Mouse (Mus musculus) CH12.LX (cell line): Measurements from ENCODE around the gene Gatd1. TPM values are rescaled to one million over a fixed set of nuclear protein-coding genes. Genes with fewer than 3 reads are reported as not detected.

Source experiments
- DNase-seq: peaks from one replicate; pipeline ENCODE4 v3.0.0-alpha.2; 2013; ENCODE audit errors: extremely low read depth
- H3K27ac ChIP-seq: 2 replicates; pipeline ENCODE4 v1.5.1; 2012; ENCODE audit warnings: low read depth, mild to moderate bottlenecking, control low read depth, moderate library complexity; ENCODE audit not compliant: insufficient read depth
- H3K27me3 ChIP-seq: replicated peaks from 2 replicates; pipeline ENCODE3; 2012; ENCODE audit warnings: inconsistent platforms
- H3K36me3 ChIP-seq, 2 experiments: replicated peaks in 1 of 2; 2 replicates each; pipeline versions ENCODE3 to v1.6.1; 2012; ENCODE audit warnings: inconsistent platforms in 1 of 2, low read length in 1 of 2, mild to moderate bottlenecking in 1 of 2, mixed read lengths in 1 of 2, moderate library complexity in 1 of 2; ENCODE audit not compliant: control insufficient read depth in 1 of 2, insufficient read depth in 1 of 2
- H3K4me1 ChIP-seq, 2 experiments: 2 replicates each; pipeline ENCODE4 v1.6.1; 2012; ENCODE audit warnings: inconsistent platforms in 1 of 2, moderate library complexity in 1 of 2; ENCODE audit not compliant: insufficient read depth in 2 of 2, control insufficient read depth in 1 of 2
- H3K4me2 ChIP-seq: 2 replicates; pipeline ENCODE4 v1.6.1; 2012; ENCODE audit warnings: low read depth, mild to moderate bottlenecking, control low read depth; ENCODE audit not compliant: poor library complexity, insufficient read depth, severe bottlenecking
- H3K4me3 ChIP-seq, 3 experiments: fragments of 150-350 bp in 1 of 3; sonication (generic) in 1 of 3; replicated peaks in 1 of 3; 2 replicates each; pipeline versions ENCODE3 to v1.5.1; 2011 to 2012; ENCODE audit warnings: low read depth in 2 of 3, low read length in 2 of 3, mild to moderate bottlenecking in 2 of 3, moderate library complexity in 2 of 3, control low read depth in 1 of 3, improper control_type of control experiment in 1 of 3, inconsistent platforms in 1 of 3, mixed read lengths in 1 of 3; ENCODE audit not compliant: poor library complexity in 1 of 3
- H3K79me2 ChIP-seq: replicated peaks from 2 replicates; pipeline ENCODE4 v1.6.1; 2012; ENCODE audit warnings: mild to moderate bottlenecking, moderate library complexity; ENCODE audit not compliant: control insufficient read depth, poor library complexity, insufficient read depth, severe bottlenecking; ENCODE audit errors: extremely low read depth
- H3K9ac ChIP-seq: 2 replicates; pipeline ENCODE4 v1.6.1; 2012; ENCODE audit warnings: low read depth, mild to moderate bottlenecking, control low read depth, moderate library complexity; ENCODE audit not compliant: insufficient read depth
- H3K9me3 ChIP-seq: replicated peaks from 2 replicates; pipeline ENCODE3; 2012; ENCODE audit warnings: low read length, inconsistent platforms, mixed read lengths
- BHLHE40 ChIP-seq: IDR thresholded peaks from 2 replicates; pipeline ENCODE4 v1.6.1; 2011; ENCODE audit warnings: mild to moderate bottlenecking, low read depth, low read length, improper control_type of control experiment
- CHD1 ChIP-seq: IDR thresholded peaks from 2 replicates; pipeline ENCODE4 v1.6.1; 2012; ENCODE audit warnings: low read depth, low read length, improper control_type of control experiment, inconsistent platforms
- E2F4 ChIP-seq: IDR thresholded peaks from 2 replicates; pipeline ENCODE4 v1.6.1; 2011; ENCODE audit warnings: low read depth, low read length, improper control_type of control experiment; ENCODE audit not compliant: insufficient replicate concordance
- ELF1 ChIP-seq: IDR thresholded peaks from 2 replicates; pipeline ENCODE4 v1.6.1; 2014; ENCODE audit warnings: low read depth, mild to moderate bottlenecking, inconsistent platforms, low read length, improper control_type of control experiment
- JUN ChIP-seq: IDR thresholded peaks from 2 replicates; pipeline ENCODE4 v1.6.1; 2011; ENCODE audit warnings: low read depth, mild to moderate bottlenecking, low read length, improper control_type of control experiment, moderate library complexity; ENCODE audit not compliant: insufficient read depth
- JUND ChIP-seq: conservative IDR thresholded peaks from 2 replicates; pipeline ENCODE4 v1.6.1; 2011; ENCODE audit warnings: low read depth, low read length, improper control_type of control experiment
- KAT2A ChIP-seq: IDR thresholded peaks from 2 replicates; pipeline ENCODE4 v1.6.1; 2012; ENCODE audit warnings: low read length, improper control_type of control experiment, inconsistent platforms; ENCODE audit not compliant: insufficient replicate concordance
- MAX ChIP-seq: IDR thresholded peaks from 2 replicates; pipeline ENCODE4 v1.6.1; 2011; ENCODE audit warnings: low read length, improper control_type of control experiment
- MAZ ChIP-seq: IDR thresholded peaks from 2 replicates; pipeline ENCODE4 v1.6.1; 2012; ENCODE audit warnings: low read depth, mild to moderate bottlenecking, inconsistent platforms, low read length, improper control_type of control experiment, moderate library complexity
- MXI1 ChIP-seq: IDR thresholded peaks from 2 replicates; pipeline ENCODE4 v1.6.1; 2011; ENCODE audit warnings: mild to moderate bottlenecking, low read depth, low read length, improper control_type of control experiment
- NELFE ChIP-seq: IDR thresholded peaks from 2 replicates; pipeline ENCODE4 v1.6.1; 2011; ENCODE audit warnings: low read depth, low read length, improper control_type of control experiment
- NRF1 ChIP-seq: IDR thresholded peaks from 2 replicates; pipeline ENCODE4 v1.6.1; 2014; ENCODE audit warnings: low read depth, mild to moderate bottlenecking, inconsistent platforms, low read length, improper control_type of control experiment, moderate library complexity
- POLR2AphosphoS2 ChIP-seq: IDR thresholded peaks from 2 replicates; pipeline ENCODE4 v1.6.1; 2011; ENCODE audit warnings: low read depth, low read length, improper control_type of control experiment
- RAD21 ChIP-seq: IDR thresholded peaks from 2 replicates; pipeline ENCODE4 v1.6.1; 2011; ENCODE audit warnings: low read depth, mild to moderate bottlenecking, low read length, improper control_type of control experiment, moderate library complexity
- SMC3 ChIP-seq: IDR thresholded peaks from 2 replicates; pipeline ENCODE4 v1.6.1; 2011; ENCODE audit warnings: low read depth, low read length, improper control_type of control experiment
- TCF12 ChIP-seq: IDR thresholded peaks from 2 replicates; pipeline ENCODE4 v1.6.1; 2014; ENCODE audit warnings: low read depth, mild to moderate bottlenecking, inconsistent platforms, low read length, improper control_type of control experiment
- UBTF ChIP-seq: IDR thresholded peaks from 2 replicates; pipeline ENCODE4 v1.6.1; 2012; ENCODE audit warnings: low read depth, mild to moderate bottlenecking, inconsistent platforms, low read length, improper control_type of control experiment, moderate library complexity
- ZC3H11A ChIP-seq: IDR thresholded peaks from 2 replicates; pipeline ENCODE4 v1.6.1; 2012; ENCODE audit warnings: low read depth, mild to moderate bottlenecking, inconsistent platforms, low read length, improper control_type of control experiment
- ZKSCAN1 ChIP-seq: IDR thresholded peaks from 2 replicates; pipeline ENCODE4 v1.6.1; 2012; ENCODE audit warnings: low read depth, inconsistent platforms, low read length, improper control_type of control experiment, borderline replicate concordance
- ZMIZ1 ChIP-seq: IDR thresholded peaks from 2 replicates; pipeline ENCODE4 v1.6.1; 2012; ENCODE audit warnings: low read depth, mild to moderate bottlenecking, inconsistent platforms, low read length, improper control_type of control experiment
- dilution Hi-C: fragments of 300-500 bp; cut with MboI; formaldehyde crosslinking; loops from 2 replicates; pipeline ENCODE4 v1.14.3; 2020; ENCODE audit warnings: low sequenced_read_pairs; ENCODE audit not compliant: extremely low pct_unique_long_range_greater_than_20kb, extremely low pct_ligation_motif_present
- in situ Hi-C: fragments of 300-500 bp; cut with MboI; formaldehyde crosslinking; loops from 3 replicates; pipeline ENCODE4 v1.14.3; 2019; ENCODE audit warnings: low sequenced_read_pairs, low pct_ligation_motif_present, low pct_unique_long_range_greater_than_20kb, mixed read lengths
- polyA plus RNA-seq: library from polyadenylated mRNA; unstranded; fragments of >175 nt; gene quantifications from 2 replicates; pipeline ENCODE4 v1.2.1, GENCODE M21; 2012; ENCODE audit warnings: low read depth; ENCODE audit not compliant: insufficient read length
- total RNA-seq, 2 experiments: library from RNA; depleted of rRNA; stranded (reverse); fragments of 300-350 nt in 1 of 2; fragments of >200 nt in 1 of 2; gene quantifications; 2 replicates each; pipeline ENCODE4 v1.2.3; 2012 to 2014

Gatd1 gene
- total and polyA plus RNA-seq, 3 experiments: 21.2 to 31.4 (median 29.6) TPM

DNA sequence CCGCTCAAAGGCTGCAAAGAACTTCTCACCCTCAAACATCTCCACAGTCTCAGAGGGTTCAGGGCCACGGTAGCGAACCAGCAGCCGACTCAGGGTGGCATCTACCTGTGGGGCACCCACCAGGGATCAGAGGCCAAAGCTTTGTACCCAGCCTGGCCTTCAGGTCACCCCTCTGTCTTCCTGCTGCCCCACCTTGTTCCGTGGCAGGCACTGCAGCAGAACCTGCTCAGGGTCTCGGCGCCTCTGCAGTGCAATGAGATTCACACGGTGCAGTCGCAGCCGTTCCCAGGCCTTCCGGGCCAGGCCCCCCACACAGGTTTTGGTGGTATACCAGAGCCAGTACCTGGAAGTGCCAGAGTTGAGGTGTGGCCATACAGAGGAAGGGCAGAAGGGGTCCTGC lies 25.9 kb upstream of the Gatd1 start:
- TF ChIP-seq ELF1: no peak
- TF ChIP-seq MAZ: no peak
- TF ChIP-seq BHLHE40: no peak
- TF ChIP-seq JUND: no peak
- TF ChIP-seq UBTF: no peak
- TF ChIP-seq RAD21: no peak
- dilution Hi-C loops (no loop called here), in situ Hi-C loops (no loop called here)
- peaks cover 23 to 60% of the 10 kb centered on the region in 2 experiments for H3K4me1 ChIP-seq
- no peak overlapping the region for H3K4me3 ChIP-seq
- peaks cover 43 to 53% of the 10 kb centered on the region in 2 experiments for H3K36me3 ChIP-seq
- no peak for DNase-seq
- H3K79me2 ChIP-seq: peaks cover 21% of the 10 kb centered on the region
- no peak overlapping the region for H3K9ac ChIP-seq
- H3K9me3 ChIP-seq: no peaks in the 10 kb centered on the region
- H3K27me3 ChIP-seq: no peaks in the 10 kb centered on the region
- no peak overlapping the region for H3K4me2 ChIP-seq
- no peak overlapping the region for H3K27ac ChIP-seq

GRCm38 (mm10) chr7:141439140-141439679 lies 25.3 kb upstream of the Gatd1 start:
- no peak for DNase-seq
- H3K79me2 ChIP-seq: peaks cover 21% of the 10 kb centered on the region
- H3K27ac ChIP-seq: no peak overlapping the region
- H3K4me2 ChIP-seq: no peak overlapping the region
- in situ Hi-C loops (no loop called here), dilution Hi-C loops (no loop called here)
- peaks cover 27 to 60% of the 10 kb centered on the region in 2 experiments for H3K4me1 ChIP-seq
- no peaks in the 10 kb centered on the region for H3K27me3 ChIP-seq
- H3K9me3 ChIP-seq: no peaks in the 10 kb centered on the region
- no peak overlapping the region for H3K4me3 ChIP-seq
- TF ChIP-seq ZC3H11A (no peak), MXI1 (no peak), ZKSCAN1 (no peak), NRF1 (no peak), TCF12 (no peak), SMC3 (no peak), KAT2A (no peak), RAD21 (no peak), E2F4 (no peak), POLR2AphosphoS2 (no peak), CHD1 (no peak), JUND (no peak), JUN (no peak), NELFE (no peak), MAX (no peak), ZMIZ1 (no peak)
- H3K9ac ChIP-seq: no peak overlapping the region
- peaks cover 43 to 53% of the 10 kb centered on the region in 2 experiments for H3K36me3 ChIP-seq
